Mouse (Mus musculus): ENCODE measurements around the gene Pan2. TPM values are rescaled to one million over a fixed set of nuclear protein-coding genes. Genes with fewer than 3 reads are reported as not detected.

Gene Pan2
- polyA plus RNA-seq, 1 experiment from 2014 or later: 14.8 TPM

GRCm38 (mm10) chr10:128297622-128298021, 5.5 kb upstream of the Pan2 start:
- 76% methylated on average over 11 of the region's 11 CpGs for WGBS (ENCODE audit: insufficient replicate concordance)
- Histone ChIP-seq H3K4me1 (ENCODE audit: control insufficient read depth, low read depth, low read length) (peaks cover 11% of the 10 kb centered on the region), H3K9ac (ENCODE audit: low read depth, low read length) (no peak overlapping the region), H3K27ac (ENCODE audit: low read length) (no peak overlapping the region), H3K27me3 (ENCODE audit: control insufficient read depth, insufficient read depth, low read depth, low read length) (no peaks in the 10 kb centered on the region), H3K9me3 (replicated peaks; ENCODE audit: control insufficient read depth, low read length) (no peaks in the 10 kb centered on the region), H3K4me2 (ENCODE audit: low read depth, low read length) (no peak overlapping the region), H3K4me3 (ENCODE audit: low read depth, low read length) (no peak overlapping the region), H3K36me3 (ENCODE audit: control insufficient read depth, insufficient read depth) (no peaks in the 10 kb centered on the region)
- peak; percentile 33; the same call in 1 of the 2 replicates for ATAC-seq (ENCODE audit: low read depth)

- Histone ChIP-seq H3K27me3 (ENCODE audit: control insufficient read depth, insufficient read depth, low read depth, low read length) (no peaks in the 10 kb centered on the region), H3K4me1 (ENCODE audit: control insufficient read depth, low read depth, low read length) (peaks cover 12% of the 10 kb centered on the region), H3K4me3 (ENCODE audit: low read depth, low read length) (no peak overlapping the region), H3K9ac (ENCODE audit: low read depth, low read length) (no peak overlapping the region), H3K36me3 (ENCODE audit: control insufficient read depth, insufficient read depth) (no peaks in the 10 kb centered on the region), H3K9me3 (replicated peaks; ENCODE audit: control insufficient read depth, low read length) (no peaks in the 10 kb centered on the region), H3K27ac (ENCODE audit: low read length) (0 out of 2 replicates have a peak overlapping the region, but pooled peaks have one; percentile 35), H3K4me2 (ENCODE audit: low read depth, low read length) (no peak overlapping the region)
- ATAC-seq (ENCODE audit: low read depth): no peak
- WGBS (ENCODE audit: insufficient replicate concordance): 36% methylated on average over 6 of the region's 6 CpGs
Measured at GRCm38 (mm10) chr10:128298243-128298642, 4.9 kb upstream of the Pan2 start.

- no peak within 1 kb of the TSS for H3K4me3 ChIP-seq (ENCODE audit: low read depth, low read length)
- H3K27ac ChIP-seq (ENCODE audit: low read length): 0 out of 2 replicates have a peak within 1 kb of the TSS, but pooled peaks have one; percentile 35
- 63% methylated on average over 11 of the region's 11 CpGs for WGBS (ENCODE audit: insufficient replicate concordance)
Measured at GRCm38 (mm10) chr10:128298702-128299171, 4.4 kb upstream of the Pan2 start, which contains the start of gene Il23a. Il23a (minus strand) TSS chr10:128298752.

DNA sequence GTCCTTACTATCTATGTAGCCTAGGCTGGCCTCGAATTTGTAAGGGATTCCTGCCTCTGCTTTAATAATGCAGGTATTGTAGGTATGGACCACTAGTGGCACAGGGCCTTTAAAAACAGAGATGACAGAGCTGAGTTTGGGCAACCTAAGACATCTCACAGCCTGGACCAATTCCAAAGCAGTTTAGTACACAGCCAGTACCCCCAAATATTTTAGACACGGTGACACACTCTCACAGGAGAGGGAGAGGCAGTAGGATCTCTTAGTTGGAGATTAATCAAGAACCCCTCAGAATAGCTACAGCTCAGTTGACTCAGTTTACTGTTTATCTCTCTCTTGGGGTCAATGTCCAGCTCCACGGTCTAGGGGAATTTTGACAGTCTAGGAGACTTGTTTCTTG, 778 bp upstream of the Pan2 start:
- peak overlapping the region; percentile 91 for H3K27ac ChIP-seq (ENCODE audit: low read length)
- H3K4me3 ChIP-seq (ENCODE audit: low read depth, low read length): peak overlapping the region; percentile 80
- H3K9me3 ChIP-seq (replicated peaks; ENCODE audit: control insufficient read depth, low read length): no peaks in the 10 kb centered on the region
- no peak for ATAC-seq (ENCODE audit: low read depth)
- H3K4me2 ChIP-seq (ENCODE audit: low read depth, low read length): peak overlapping the region; percentile 78
- no peaks in the 10 kb centered on the region for H3K36me3 ChIP-seq (ENCODE audit: control insufficient read depth, insufficient read depth)
- 20% methylated on average over 3 of the region's 3 CpGs for WGBS (ENCODE audit: insufficient replicate concordance)
- peak overlapping the region; percentile 84 for H3K9ac ChIP-seq (ENCODE audit: low read depth, low read length)
- H3K4me1 ChIP-seq (ENCODE audit: control insufficient read depth, low read depth, low read length): peaks cover 20% of the 10 kb centered on the region
- H3K27me3 ChIP-seq (ENCODE audit: control insufficient read depth, insufficient read depth, low read depth, low read length): no peaks in the 10 kb centered on the region

More at GRCm38 (mm10) chr10:128298702-128299171, 4.4 kb upstream of the Pan2 start, which contains the start of gene Il23a:
- Histone ChIP-seq H3K9ac (ENCODE audit: low read depth, low read length) (no peak within 1 kb of the TSS), H3K27me3 (ENCODE audit: control insufficient read depth, insufficient read depth, low read depth, low read length) (no peaks in the 10 kb centered on the region), H3K4me1 (ENCODE audit: control insufficient read depth, low read depth, low read length) (peaks cover 12% of the 10 kb centered on the region), H3K9me3 (replicated peaks; ENCODE audit: control insufficient read depth, low read length) (no peaks in the 10 kb centered on the region), H3K4me2 (ENCODE audit: low read depth, low read length) (no peak within 1 kb of the TSS), H3K36me3 (ENCODE audit: control insufficient read depth, insufficient read depth) (no peaks in the 10 kb centered on the region)
- ATAC-seq (ENCODE audit: low read depth): no peak

- Histone ChIP-seq H3K4me3 (ENCODE audit: low read depth, low read length) (peak overlapping the region; percentile 80), H3K27me3 (ENCODE audit: control insufficient read depth, insufficient read depth, low read depth, low read length) (no peaks in the 10 kb centered on the region), H3K27ac (ENCODE audit: low read length) (peak overlapping the region; percentile 91), H3K4me2 (ENCODE audit: low read depth, low read length) (peak overlapping the region; percentile 78), H3K36me3 (ENCODE audit: control insufficient read depth, insufficient read depth) (no peaks in the 10 kb centered on the region), H3K4me1 (ENCODE audit: control insufficient read depth, low read depth, low read length) (peaks cover 17% of the 10 kb centered on the region), H3K9ac (ENCODE audit: low read depth, low read length) (peak overlapping the region; percentile 84), H3K9me3 (replicated peaks; ENCODE audit: control insufficient read depth, low read length) (no peaks in the 10 kb centered on the region)
- ATAC-seq (ENCODE audit: low read depth): peak; percentile 20
- 2% methylated on average over 9 of the region's 9 CpGs for WGBS (ENCODE audit: insufficient replicate concordance)
Measured at GRCm38 (mm10) chr10:128302785-128303125, 380 bp upstream of the Pan2 start.

DNA sequence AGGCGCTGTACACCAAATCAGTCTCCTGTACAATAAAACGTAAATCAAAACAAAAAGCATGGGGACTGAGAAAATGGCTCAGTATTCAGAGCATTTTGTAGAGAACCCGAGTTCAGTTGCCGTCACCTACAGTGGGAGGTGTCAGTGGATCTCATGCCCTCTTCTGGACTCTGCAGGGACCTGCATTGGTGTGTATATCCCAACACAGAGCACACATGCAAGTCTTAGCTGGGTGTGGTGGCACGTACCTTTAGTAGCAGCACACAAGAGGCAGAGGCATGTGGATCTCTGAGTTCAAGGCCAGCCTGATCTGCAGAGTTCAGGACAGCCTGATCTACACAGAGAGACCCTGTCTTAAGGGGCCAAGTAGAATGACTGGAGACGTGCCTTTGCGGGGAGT, 6.5 kb downstream of the Pan2 start:
- H3K4me1 ChIP-seq (ENCODE audit: control insufficient read depth, low read depth, low read length): no peaks in the 10 kb centered on the region
- 81% methylated on average over 7 of the region's 7 CpGs for WGBS (ENCODE audit: insufficient replicate concordance)
- no peaks in the 10 kb centered on the region for H3K27me3 ChIP-seq (ENCODE audit: control insufficient read depth, insufficient read depth, low read depth, low read length)
- H3K36me3 ChIP-seq (ENCODE audit: control insufficient read depth, insufficient read depth): peaks cover 14% of the 10 kb centered on the region
- no peak overlapping the region for H3K4me2 ChIP-seq (ENCODE audit: low read depth, low read length)
- H3K9me3 ChIP-seq (replicated peaks; ENCODE audit: control insufficient read depth, low read length): no peaks in the 10 kb centered on the region
- no peak overlapping the region for H3K27ac ChIP-seq (ENCODE audit: low read length)
- no peak for ATAC-seq (ENCODE audit: low read depth)
- no peak overlapping the region for H3K9ac ChIP-seq (ENCODE audit: low read depth, low read length)
- no peak overlapping the region for H3K4me3 ChIP-seq (ENCODE audit: low read depth, low read length)

GRCm38 (mm10) chr10:128310177-128310576, 7.0 kb downstream of the Pan2 start:
- no peak overlapping the region for H3K9ac ChIP-seq (ENCODE audit: low read depth, low read length)
- H3K4me1 ChIP-seq (ENCODE audit: control insufficient read depth, low read depth, low read length): no peaks in the 10 kb centered on the region
- H3K36me3 ChIP-seq (ENCODE audit: control insufficient read depth, insufficient read depth): peaks cover 14% of the 10 kb centered on the region
- no peak overlapping the region for H3K4me3 ChIP-seq (ENCODE audit: low read depth, low read length)
- 83% methylated on average over 11 of the region's 11 CpGs for WGBS (ENCODE audit: insufficient replicate concordance)
- H3K9me3 ChIP-seq (replicated peaks; ENCODE audit: control insufficient read depth, low read length): no peaks in the 10 kb centered on the region
- no peaks in the 10 kb centered on the region for H3K27me3 ChIP-seq (ENCODE audit: control insufficient read depth, insufficient read depth, low read depth, low read length)
- H3K4me2 ChIP-seq (ENCODE audit: low read depth, low read length): no peak overlapping the region
- H3K27ac ChIP-seq (ENCODE audit: low read length): no peak overlapping the region
- ATAC-seq (ENCODE audit: low read depth): no peak

DNA sequence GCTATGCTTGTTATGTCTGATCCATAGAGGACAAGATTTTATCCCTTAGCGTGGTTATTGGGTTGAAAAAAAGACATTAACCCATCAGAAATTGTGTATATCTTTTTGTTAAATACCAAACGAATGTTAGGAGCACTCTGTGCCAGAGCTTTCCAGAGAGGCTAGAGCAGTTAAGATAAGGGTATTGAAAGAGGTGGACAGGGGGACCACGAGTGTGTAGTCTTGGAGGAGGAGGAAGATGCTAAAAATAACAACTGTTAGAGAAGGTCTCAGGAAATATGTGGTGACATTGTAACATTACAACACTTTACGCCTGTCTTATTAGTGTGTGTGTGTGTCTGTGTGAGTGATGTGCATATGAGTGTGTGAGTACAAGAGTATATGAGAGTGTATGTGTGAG, 7.8 kb downstream of the Pan2 start:
- Histone ChIP-seq H3K4me2 (ENCODE audit: low read depth, low read length) (no peak overlapping the region), H3K9me3 (replicated peaks; ENCODE audit: control insufficient read depth, low read length) (no peaks in the 10 kb centered on the region), H3K4me1 (ENCODE audit: control insufficient read depth, low read depth, low read length) (0 out of 2 replicates have a peak, but pooled peaks cover 3% of the 10 kb centered on the region), H3K9ac (ENCODE audit: low read depth, low read length) (no peak overlapping the region), H3K27me3 (ENCODE audit: control insufficient read depth, insufficient read depth, low read depth, low read length) (no peaks in the 10 kb centered on the region), H3K4me3 (ENCODE audit: low read depth, low read length) (no peak overlapping the region), H3K36me3 (ENCODE audit: control insufficient read depth, insufficient read depth) (peaks cover 17% of the 10 kb centered on the region), H3K27ac (ENCODE audit: low read length) (no peak overlapping the region)
- WGBS (ENCODE audit: insufficient replicate concordance): 47% methylated on average over 4 of the region's 4 CpGs
- no peak for ATAC-seq (ENCODE audit: low read depth)

DNA sequence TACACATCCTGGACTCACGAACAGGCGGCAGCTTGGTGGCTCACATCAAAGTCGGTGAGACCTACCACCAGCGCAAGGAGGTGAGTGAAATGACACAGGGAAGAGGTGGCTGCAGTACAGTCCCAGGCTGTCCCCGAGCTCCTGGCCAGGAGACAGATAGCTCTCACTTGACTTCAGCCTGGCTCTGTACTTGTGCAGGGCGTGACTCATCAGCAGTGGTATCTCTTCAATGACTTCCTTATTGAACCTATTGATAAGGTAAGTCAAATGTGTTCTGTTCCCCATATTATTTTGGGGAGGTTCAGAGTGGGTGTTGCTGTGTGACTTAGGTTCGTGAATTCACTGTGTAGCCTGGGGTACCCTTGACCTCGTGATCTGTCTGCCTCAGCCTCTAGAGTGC, 12.4 kb downstream of the Pan2 start:
- ATAC-seq (ENCODE audit: low read depth): peak; percentile 69
- Histone ChIP-seq H3K4me3 (ENCODE audit: low read depth, low read length) (no peak overlapping the region), H3K27ac (ENCODE audit: low read length) (no peak overlapping the region), H3K4me2 (ENCODE audit: low read depth, low read length) (no peak overlapping the region), H3K9me3 (replicated peaks; ENCODE audit: control insufficient read depth, low read length) (no peaks in the 10 kb centered on the region), H3K36me3 (ENCODE audit: control insufficient read depth, insufficient read depth) (peaks cover 41% of the 10 kb centered on the region), H3K4me1 (ENCODE audit: control insufficient read depth, low read depth, low read length) (0 out of 2 replicates have a peak, but pooled peaks cover 3% of the 10 kb centered on the region), H3K27me3 (ENCODE audit: control insufficient read depth, insufficient read depth, low read depth, low read length) (no peaks in the 10 kb centered on the region), H3K9ac (ENCODE audit: low read depth, low read length) (no peak overlapping the region)
- WGBS (ENCODE audit: insufficient replicate concordance): 67% methylated on average over 8 of the region's 8 CpGs
